ENCODE assay signal across 16 mouse cellular contexts in the genomic region with DNA sequence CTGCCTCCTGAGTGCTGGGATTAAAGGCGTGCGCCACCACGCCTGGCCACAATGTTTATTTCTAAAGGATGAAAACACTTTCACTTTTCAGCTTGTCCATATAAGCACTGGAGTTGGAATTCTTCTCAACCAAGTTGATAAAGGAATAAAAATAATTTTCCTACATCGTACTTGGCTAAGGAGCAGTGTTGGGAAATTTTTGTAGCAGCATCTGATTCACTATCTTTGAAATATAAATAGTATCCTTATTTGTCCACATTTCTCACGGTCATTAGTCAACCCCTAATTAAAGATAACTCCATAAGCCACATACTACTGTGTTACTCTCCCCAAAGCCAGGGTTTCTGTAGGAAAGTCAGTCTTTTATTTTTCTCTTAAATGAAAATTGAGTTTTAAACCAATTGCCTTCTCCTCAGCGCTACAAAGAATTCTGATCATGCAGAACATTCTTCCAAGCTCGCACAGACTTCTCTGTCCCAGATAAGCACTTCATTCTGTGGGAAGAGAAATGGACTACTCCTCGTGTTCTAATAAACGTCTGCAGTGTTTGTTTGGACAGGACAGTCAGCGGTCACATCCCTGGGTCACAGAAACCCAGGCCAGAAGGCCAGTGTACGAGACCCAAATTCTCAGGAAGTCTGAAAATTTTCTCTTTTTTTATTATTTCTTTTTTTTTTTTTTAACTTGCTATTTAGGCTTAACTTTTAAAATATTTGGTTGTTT. TPM values are rescaled to one million over a fixed set of nuclear protein-coding genes. Genes with fewer than 3 reads are reported as not detected.
DNase-seq lines count a peak whose midpoint lies in the region; ATAC-seq and TF ChIP-seq lines count a peak whose summit lies in the region.
"Had no signal": no experiment of that assay in that cellular context is flagged by ENCODE, and none has a peak within 500 bp of the region (broad histone marks: within the 10 kb centered on the region; RNA-seq: fewer than 3 reads in every experiment).

No protein-coding gene starts in this region.

- H3K36me3 ChIP-seq in heart, embryonic 12.5 days, result peaks cover 1% of the 10 kb centered on the region; the same call in 1 of the 2 replicates
- H3K36me3 ChIP-seq in lung, embryonic 14.5 days (ENCODE audit: insufficient read depth), result no peaks in the 10 kb centered on the region
- H3K36me3 ChIP-seq in heart, postnatal 0 days (replicated peaks; ENCODE audit: control insufficient read depth, insufficient read depth, low read length), result no peaks in the 10 kb centered on the region
- no peaks in the 10 kb centered on the region for H3K36me3 ChIP-seq in stomach, embryonic 16.5 days (ENCODE audit: control insufficient read depth, insufficient read depth, low read length)

- TF ChIP-seq CTCF in lung, embryonic 14.5 days (IDR thresholded peaks at IDR 0.05; ENCODE audit: low read depth), result no peak
- TF ChIP-seq CTCF in lung, adult 2 months (IDR thresholded peaks at IDR 0.05; ENCODE audit: insufficient read depth, low read length), result no peak
- TF ChIP-seq CTCF in heart, postnatal 0 days (IDR thresholded peaks at IDR 0.05; ENCODE audit: low read depth), result no peak

- 48% methylated on average over 11 of the region's 11 CpGs for WGBS in heart, embryonic 12.5 days
- 51% methylated on average over 11 of the region's 11 CpGs for WGBS in lung, embryonic 14.5 days
- WGBS in lung, adult 2 months, result 55% methylated on average over 11 of the region's 11 CpGs
- WGBS in heart, postnatal 0 days, result 30% methylated on average over 11 of the region's 11 CpGs
- 60% methylated on average over 11 of the region's 11 CpGs for WGBS in stomach, embryonic 16.5 days

- H3K4me3 ChIP-seq in heart, embryonic 12.5 days, result no peak overlapping the region
- H3K4me3 ChIP-seq in lung, embryonic 14.5 days (ENCODE audit: low read depth, low read length), result no peak overlapping the region
- no peak overlapping the region for H3K4me3 ChIP-seq in lung, adult 2 months (replicated peaks; ENCODE audit: extremely low read depth, low read depth, low read length)
- H3K4me3 ChIP-seq in heart, postnatal 0 days (ENCODE audit: low read depth, low read length), result no peak overlapping the region
- H3K4me3 ChIP-seq in stomach, embryonic 16.5 days (replicated peaks; ENCODE audit: low read length), result no peak overlapping the region
- H3K4me3 ChIP-seq: forebrain, embryonic 10.5 days had no signal

- no peak for DNase-seq in heart, postnatal 4 days
- DNase-seq in lung, embryonic 14.5 days, result peak; percentile 40
- no peak for DNase-seq in lung, adult 2 months
- peak; percentile 63 for DNase-seq in heart, postnatal 0 days (ENCODE audit: low spot score)
- DNase-seq: adrenal gland, adult 2 months; cerebellum, adult 11-12 months; kidney, adult 11 months; right cerebral cortex, postnatal 14 days; thymus, adult 2 months had no signal

- no peak for TF ChIP-seq POLR2A in lung, adult 2 months (IDR thresholded peaks at IDR 0.05; ENCODE audit: borderline replicate concordance, extremely low read depth, low read depth, low read length)

- H3K9ac ChIP-seq in heart, embryonic 12.5 days, result 0 out of 2 replicates have a peak overlapping the region, but pooled peaks have one; percentile 29
- no peak overlapping the region for H3K9ac ChIP-seq in lung, embryonic 14.5 days
- H3K9ac ChIP-seq in heart, postnatal 0 days (replicated peaks; ENCODE audit: low read depth, low read length), result no peak overlapping the region
- H3K9ac ChIP-seq in stomach, embryonic 16.5 days (ENCODE audit: low read length), result no peak overlapping the region

- no peak for TF ChIP-seq EP300 in heart, postnatal 0 days (IDR thresholded peaks at IDR 0.05; ENCODE audit: low read depth)

- H3K27ac ChIP-seq in heart, embryonic 12.5 days (ENCODE audit: poor library complexity, severe bottlenecking), result peak overlapping the region; percentile 53
- H3K27ac ChIP-seq in lung, embryonic 14.5 days (ENCODE audit: low read depth), result peak overlapping the region; percentile 56; the same call in 1 of the 2 replicates
- H3K27ac ChIP-seq in heart, postnatal 0 days (ENCODE audit: low read depth), result peak overlapping the region; percentile 88
- peak overlapping the region; percentile 47; the same call in 1 of the 2 replicates for H3K27ac ChIP-seq in stomach, embryonic 16.5 days (ENCODE audit: low read length)
- H3K27ac ChIP-seq: forebrain, embryonic 10.5 days had no signal

- ATAC-seq in heart, embryonic 12.5 days (ENCODE audit: insufficient number of reproducible peaks, low FRiP score), result no peak
- ATAC-seq in lung, embryonic 14.5 days (ENCODE audit: insufficient read depth), result no peak
- ATAC-seq in heart, postnatal 0 days (ENCODE audit: insufficient read depth, low read depth), result peak; percentile 40; the same call in 1 of the 2 replicates
- no peak for ATAC-seq in stomach, embryonic 16.5 days (ENCODE audit: insufficient read depth, low FRiP score)
- ATAC-seq in megakaryocyte-erythroid progenitor cell, adult 5-6 weeks (replicated peaks; ENCODE audit: low FRiP score, low TSS enrichment, poor library complexity, severe bottlenecking), result no peak
- ATAC-seq: hindbrain, embryonic 16.5 days; midbrain, embryonic 16.5 days had no signal

- no peaks in the 10 kb centered on the region for H3K9me3 ChIP-seq in heart, embryonic 12.5 days (replicated peaks)
- no peaks in the 10 kb centered on the region for H3K9me3 ChIP-seq in lung, embryonic 14.5 days (ENCODE audit: low read depth, low read length)
- H3K9me3 ChIP-seq in heart, postnatal 0 days (replicated peaks; ENCODE audit: control insufficient read depth, low read length), result no peaks in the 10 kb centered on the region
- H3K9me3 ChIP-seq in stomach, embryonic 16.5 days (replicated peaks; ENCODE audit: control insufficient read depth, low read length), result peaks cover 3% of the 10 kb centered on the region; the same call in 1 of the 2 replicates
- H3K9me3 ChIP-seq: forebrain, embryonic 10.5 days; G1E had no signal

- 0 out of 2 replicates have a peak overlapping the region, but pooled peaks have one; percentile 12 for H3K4me2 ChIP-seq in heart, embryonic 12.5 days
- no peak overlapping the region for H3K4me2 ChIP-seq in lung, embryonic 14.5 days
- H3K4me2 ChIP-seq in heart, postnatal 0 days (ENCODE audit: low read depth, low read length), result peak overlapping the region; percentile 5; the same call in 1 of the 2 replicates
- no peak overlapping the region for H3K4me2 ChIP-seq in stomach, embryonic 16.5 days (ENCODE audit: low read depth, low read length)

- no peaks in the 10 kb centered on the region for H3K27me3 ChIP-seq in heart, embryonic 12.5 days (replicated peaks)
- H3K27me3 ChIP-seq in lung, embryonic 14.5 days (ENCODE audit: insufficient read depth, low read length), result no peaks in the 10 kb centered on the region
- H3K27me3 ChIP-seq in heart, postnatal 0 days (ENCODE audit: control insufficient read depth, insufficient read depth, low read length), result no peaks in the 10 kb centered on the region
- H3K27me3 ChIP-seq in stomach, embryonic 16.5 days (ENCODE audit: control insufficient read depth, insufficient read depth, low read length), result no peaks in the 10 kb centered on the region

- H3K4me1 ChIP-seq in heart, embryonic 12.5 days (replicated peaks), result peaks cover 32% of the 10 kb centered on the region
- peaks cover 12% of the 10 kb centered on the region for H3K4me1 ChIP-seq in lung, embryonic 14.5 days (ENCODE audit: insufficient read depth)
- H3K4me1 ChIP-seq in lung, adult 2 months (ENCODE audit: control insufficient read depth, insufficient read depth, low read length), result peaks cover 6% of the 10 kb centered on the region; the same call in 1 of the 2 replicates
- peaks cover 32% of the 10 kb centered on the region for H3K4me1 ChIP-seq in heart, postnatal 0 days (ENCODE audit: control insufficient read depth, insufficient read depth)
- H3K4me1 ChIP-seq in stomach, embryonic 16.5 days (ENCODE audit: control insufficient read depth, insufficient read depth, low read length), result peaks cover 23% of the 10 kb centered on the region

RNA-seq across cellular contexts. Expression of a gene that starts 12.8 kb away (rescaled TPM):
- polyA plus RNA-seq in heart, embryonic 12.5 days (2016; fragmentation: Nextera tagmentation; extraction: Ambion mirVana), result 233 and 241 TPM in 2 replicates
- 100 to 1,000 TPM; 204 to 207 TPM for total RNA-seq in heart, postnatal 4 days (2021)
- polyA plus RNA-seq in lung, embryonic 14.5 days (2014; fragmentation: Nextera tagmentation; extraction: Ambion mirVana), result 143 and 145 TPM in 2 replicates
- polyA plus RNA-seq in lung, adult 2 months (2012; rRNA removed), result 167 and 180 TPM in 2 replicates
- 363 and 431 TPM in 2 replicates for total RNA-seq in heart, postnatal 0 days (2014; rRNA removed; ENCODE audit: low replicate concordance)
- 495 and 511 TPM in 2 replicates for polyA plus RNA-seq in heart, postnatal 0 days (2015; fragmentation: Nextera tagmentation; extraction: Ambion mirVana)
- 91.2 and 107 TPM in 2 replicates for polyA plus RNA-seq in stomach, embryonic 16.5 days (2015; fragmentation: Nextera tagmentation; extraction: Ambion mirVana)
- total RNA-seq in megakaryocyte-erythroid progenitor cell, adult 5-6 weeks (2014; fragmentation: Nextera tagmentation), result 92.1 and 105 TPM in 2 replicates
- 38.2 and 70.3 TPM in 2 replicates for total RNA-seq in megakaryocyte-erythroid progenitor cell, adult 5-6 weeks (2017)

RNA-seq across cellular contexts. Expression of a gene that starts 26.1 kb away (rescaled TPM):
- 67.7 and 76.7 TPM in 2 replicates for polyA plus RNA-seq in heart, embryonic 12.5 days (2016; fragmentation: Nextera tagmentation; extraction: Ambion mirVana)
- 100 to 1,000 TPM; 239 to 253 TPM for total RNA-seq in heart, postnatal 4 days (2021)
- polyA plus RNA-seq in lung, embryonic 14.5 days (2014; fragmentation: Nextera tagmentation; extraction: Ambion mirVana), result 56.2 and 62.5 TPM in 2 replicates
- polyA plus RNA-seq in lung, adult 2 months (2012; rRNA removed), result 368 and 417 TPM in 2 replicates
- 181 and 193 TPM in 2 replicates for total RNA-seq in heart, postnatal 0 days (2014; rRNA removed; ENCODE audit: low replicate concordance)
- polyA plus RNA-seq in heart, postnatal 0 days (2015; fragmentation: Nextera tagmentation; extraction: Ambion mirVana), result 61.3 and 62.4 TPM in 2 replicates
- 59.2 and 62.2 TPM in 2 replicates for polyA plus RNA-seq in stomach, embryonic 16.5 days (2015; fragmentation: Nextera tagmentation; extraction: Ambion mirVana)
- total RNA-seq in megakaryocyte-erythroid progenitor cell, adult 5-6 weeks (2014; fragmentation: Nextera tagmentation), result 438 and 460 TPM in 2 replicates
- total RNA-seq in megakaryocyte-erythroid progenitor cell, adult 5-6 weeks (2017), result 469 and 531 TPM in 2 replicates

Comparison
In these comparisons a context has a peak if more than half of its experiments do, and no peak if none do; other contexts are left out.
1. DNase-seq: peak in lung, embryonic 14.5 days (single experiment) and heart, postnatal 0 days (single experiment); none in heart, postnatal 4 days (single experiment) and lung, adult 2 months (single experiment).
2. H3K4me2 ChIP-seq: peak in heart, embryonic 12.5 days (single experiment) and heart, postnatal 0 days (single experiment); none in lung, embryonic 14.5 days (single experiment) and stomach, embryonic 16.5 days (single experiment).
3. Peak in every context shown above with its lines, with median percentiles within 50 percentile points of each other: H3K27ac ChIP-seq.